Mouse (Mus musculus) lung, postnatal 4 days (tissue): ENCODE measurements around the gene Tctex1d4.
A peak's percentile ranks its signal among the peaks of the same experiment; 100 is the strongest.

ENCODE experiments used
- DNase-seq, 2 experiments: peaks; one replicate each; pipeline ENCODE4 v3.0.0; 2021

Tctex1d4 gene

GRCm38 (mm10) chr4:117126675-117127290 is at the start of gene Tctex1d4:
TSS of gene Tctex1d4 (plus strand) at chr4:117126794.
- peak; percentile 26 to 38 for DNase-seq

GRCm38 (mm10) chr4:117087948-117088640 is 38.5 kb upstream of the Tctex1d4 start:
- DNase-seq, result no peak

- no peak for DNase-seq
Measured at GRCm38 (mm10) chr4:117090586-117090985, 36.0 kb upstream of the Tctex1d4 start.

- DNase-seq, result no peak
Measured at GRCm38 (mm10) chr4:117094626-117095361, 31.8 kb upstream of the Tctex1d4 start.

- peak; percentile 87 to 91 for DNase-seq
Measured at GRCm38 (mm10) chr4:117095551-117096452, 30.8 kb upstream of the Tctex1d4 start, which contains the start of gene Ptch2. TSS of gene Ptch2 (plus strand) at chr4:117096075.

GRCm38 (mm10) chr4:117096666-117097065 is 29.9 kb upstream of the Tctex1d4 start:
- DNase-seq, result no peak

- peak in 1 of 2 experiments; percentile 61 for DNase-seq
Measured at GRCm38 (mm10) chr4:117097969-117098763, 28.4 kb upstream of the Tctex1d4 start.

GRCm38 (mm10) chr4:117098764-117099036 is 27.9 kb upstream of the Tctex1d4 start:
- no peak for DNase-seq

- DNase-seq, result no peak
Measured at GRCm38 (mm10) chr4:117100036-117100435, 26.6 kb upstream of the Tctex1d4 start.

GRCm38 (mm10) chr4:117101218-117101617 is 25.4 kb upstream of the Tctex1d4 start:
- DNase-seq, result peak; percentile 69 to 75

- DNase-seq, result no peak
Measured at GRCm38 (mm10) chr4:117104672-117105071, 21.9 kb upstream of the Tctex1d4 start.

GRCm38 (mm10) chr4:117105127-117105526 is 21.5 kb upstream of the Tctex1d4 start:
- DNase-seq, result no peak

- no peak for DNase-seq
Measured at GRCm38 (mm10) chr4:117107813-117108523, 18.6 kb upstream of the Tctex1d4 start.

- DNase-seq, result no peak
Measured at GRCm38 (mm10) chr4:117108524-117108849, 18.1 kb upstream of the Tctex1d4 start.

- DNase-seq, result no peak
Measured at GRCm38 (mm10) chr4:117109330-117109729, 17.3 kb upstream of the Tctex1d4 start.

- DNase-seq, result no peak
Measured at GRCm38 (mm10) chr4:117110249-117110648, 16.3 kb upstream of the Tctex1d4 start.

- no peak for DNase-seq
Measured at GRCm38 (mm10) chr4:117110985-117111384, 15.6 kb upstream of the Tctex1d4 start.

- no peak for DNase-seq
Measured at GRCm38 (mm10) chr4:117113237-117113636, 13.4 kb upstream of the Tctex1d4 start.

- no peak for DNase-seq
Measured at GRCm38 (mm10) chr4:117115592-117115991, 11.0 kb upstream of the Tctex1d4 start.

- DNase-seq, result no peak
Measured at GRCm38 (mm10) chr4:117117931-117118330, 8.7 kb upstream of the Tctex1d4 start.

- no peak for DNase-seq
Measured at GRCm38 (mm10) chr4:117119636-117120035, 7.0 kb upstream of the Tctex1d4 start.

- DNase-seq, result no peak
Measured at GRCm38 (mm10) chr4:117120052-117120444, 6.5 kb upstream of the Tctex1d4 start.
